Mouse (Mus musculus) neural tube, postnatal 0 days (tissue): Measurements from ENCODE around the gene Ptpn1. TPM values are rescaled to one million over a fixed set of nuclear protein-coding genes. Genes with fewer than 3 reads are reported as not detected.

Source experiments
- polyA plus RNA-seq: library from polyadenylated mRNA; unstranded; fragments of >200 nt; fragmentation: Nextera tagmentation; extraction: Ambion mirVana; gene quantifications from 2 replicates; pipeline ENCODE4 v1.2.1, GENCODE M21; 2015

Gene Ptpn1
- 50.5 and 53.3 TPM in 2 replicates for polyA plus RNA-seq

GRCm38 (mm10) chr2:167931985-167932726, at the start of gene Ptpn1:
Ptpn1 (plus strand) TSS chr2:167932057.

GRCm38 (mm10) chr2:168009936-168010668, 78.2 kb downstream of the Ptpn1 start, which contains the start of gene Ripor3:
Ripor3 (minus strand) TSS chr2:168010618.

Other genes starting within 250 kb of the Ptpn1 start
- gene Cebpb, start 243.1 kb upstream of the Ptpn1 start, polyA plus RNA-seq, result 7.2 and 11.7 TPM in 2 replicates
- 58.8 and 61.4 TPM in 2 replicates for gene Tmem189, start 242.2 kb upstream of the Ptpn1 start, polyA plus RNA-seq
- 0.31 and 0.57 TPM in 2 replicates for gene Ripor3, start 78.6 kb downstream of the Ptpn1 start, polyA plus RNA-seq
- gene Pard6b, start 148.9 kb downstream of the Ptpn1 start, polyA plus RNA-seq, result 5.0 and 5.2 TPM in 2 replicates